ENCODE assay signal across 9 mouse cellular contexts in the genomic region with DNA sequence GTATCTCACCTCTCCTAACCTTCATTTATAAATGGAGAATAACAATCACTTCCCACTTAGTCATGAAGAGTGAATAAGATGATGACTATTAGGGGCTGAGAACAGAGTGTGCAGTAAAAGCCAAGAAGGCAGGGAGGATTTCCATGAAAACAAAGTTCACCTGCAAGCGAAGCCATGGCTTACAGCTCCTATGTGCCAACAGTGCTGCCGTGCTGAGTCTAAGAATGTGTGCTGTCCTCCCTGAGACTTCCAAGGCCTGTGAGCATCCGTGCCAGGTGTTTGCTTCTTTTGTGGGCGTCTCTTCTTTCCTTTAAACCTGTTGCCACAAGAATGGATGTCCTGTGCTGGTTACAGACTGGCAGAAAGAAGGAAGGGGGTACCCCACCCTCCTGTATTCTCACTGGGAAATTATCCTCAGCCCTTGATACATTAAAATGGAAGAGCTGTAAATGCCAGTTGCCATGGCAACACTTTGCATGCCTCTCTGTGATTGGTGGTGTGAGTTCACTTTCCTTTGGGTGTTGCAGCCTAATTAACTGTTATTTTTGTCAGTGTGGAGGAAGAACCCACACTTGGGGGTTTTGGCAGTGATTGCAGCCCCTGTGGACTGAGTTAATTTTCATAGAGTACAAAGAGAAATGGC.
DNase-seq lines count a peak whose midpoint lies in the region; ATAC-seq and TF ChIP-seq lines count a peak whose summit lies in the region.
"Had no signal": no experiment of that assay in that cellular context is flagged by ENCODE, and none has a peak within 500 bp of the region (broad histone marks: within the 10 kb centered on the region; RNA-seq: fewer than 3 reads in every experiment).

No protein-coding gene starts in this region.

- H3K36me3 ChIP-seq in forebrain, embryonic 11.5 days (ENCODE audit: control insufficient read depth, insufficient read depth, low read length) = no peaks in the 10 kb centered on the region
- H3K36me3 ChIP-seq in midbrain, embryonic 12.5 days = no peaks in the 10 kb centered on the region

- ATAC-seq in forebrain, embryonic 11.5 days (replicated peaks; ENCODE audit: low FRiP score) = peak; percentile 85
- ATAC-seq in midbrain, embryonic 12.5 days (ENCODE audit: low FRiP score, low read depth) = peak; percentile 52; the same call in 1 of the 2 replicates
- no peak for ATAC-seq in granulocyte monocyte progenitor cell, adult 5-6 weeks (replicated peaks; ENCODE audit: poor library complexity, severe bottlenecking)

- whole genome bisulfite sequencing in forebrain, embryonic 11.5 days = 60% methylated on average over 4 of the region's 4 CpGs
- 78% methylated on average over 4 of the region's 4 CpGs for WGBS in midbrain, embryonic 12.5 days
- 45% methylated on average over 4 of the region's 4 CpGs for WGBS in cerebellum, adult 2 months

- H3K9me3 ChIP-seq in forebrain, embryonic 11.5 days (ENCODE audit: control insufficient read depth, low read length) = no peaks in the 10 kb centered on the region
- H3K9me3 ChIP-seq in midbrain, embryonic 12.5 days = no peaks in the 10 kb centered on the region

- no peak overlapping the region for H3K4me3 ChIP-seq in forebrain, embryonic 11.5 days (ENCODE audit: low read depth, low read length)
- no peak overlapping the region for H3K4me3 ChIP-seq in layer of hippocampus, adult 2 months
- H3K4me3 ChIP-seq in midbrain, embryonic 12.5 days = no peak overlapping the region
- H3K4me3 ChIP-seq in cerebellum, adult 2 months (replicated peaks; ENCODE audit: insufficient read depth, low read depth, low read length) = no peak overlapping the region

- peak; percentile 81 for DNase-seq in brain, adult 2 months (ENCODE audit: low read depth, low spot score)
- DNase-seq in forebrain, embryonic 11.5 days (ENCODE audit: low spot score) = peak; percentile 67
- DNase-seq in layer of hippocampus, adult 2 months (ENCODE audit: low spot score in 2 of 2) = peak; percentile 33 to 74
- no peak for DNase-seq in urinary bladder, adult 2 months (ENCODE audit: low spot score)
- DNase-seq in thymus, postnatal 4 days = no peak
- DNase-seq in cerebellum, adult 2 months = no peak

- H3K27ac ChIP-seq in forebrain, embryonic 11.5 days (ENCODE audit: low read depth, low read length) = no peak overlapping the region
- peak overlapping the region; percentile 68 for H3K27ac ChIP-seq in layer of hippocampus, adult 2 months
- no peak overlapping the region for H3K27ac ChIP-seq in midbrain, embryonic 12.5 days (replicated peaks)
- no peak overlapping the region for H3K27ac ChIP-seq in cerebellum, adult 2 months (ENCODE audit: insufficient read depth, low read length)
- H3K27ac ChIP-seq: liver, embryonic 14.5 days had no signal

- H3K4me2 ChIP-seq in forebrain, embryonic 11.5 days (ENCODE audit: low read depth, low read length, severe bottlenecking) = no peak overlapping the region
- H3K4me2 ChIP-seq in midbrain, embryonic 12.5 days (replicated peaks) = no peak overlapping the region

- no peak for TF ChIP-seq CTCF in layer of hippocampus, adult 2 months (conservative IDR thresholded peaks at IDR 0.05)
- no peak for TF ChIP-seq CTCF in cerebellum, adult 2 months (IDR thresholded peaks at IDR 0.05; ENCODE audit: borderline replicate concordance, insufficient read depth, low read depth, low read length)

- no peak overlapping the region for H3K9ac ChIP-seq in forebrain, embryonic 11.5 days (ENCODE audit: low read length)
- no peak overlapping the region for H3K9ac ChIP-seq in midbrain, embryonic 12.5 days (replicated peaks)
- H3K9ac ChIP-seq: liver, embryonic 14.5 days had no signal

- TF ChIP-seq POLR2A in cerebellum, adult 2 months (IDR thresholded peaks at IDR 0.05; ENCODE audit: borderline replicate concordance, insufficient read depth, low read length) = no peak

- peaks cover 6% of the 10 kb centered on the region for H3K4me1 ChIP-seq in forebrain, embryonic 11.5 days (replicated peaks; ENCODE audit: control insufficient read depth, insufficient read depth, low read length)
- peaks cover 12% of the 10 kb centered on the region; the same call in 1 of the 2 replicates for H3K4me1 ChIP-seq in midbrain, embryonic 12.5 days
- no peaks in the 10 kb centered on the region for H3K4me1 ChIP-seq in cerebellum, adult 2 months (ENCODE audit: control insufficient read depth, insufficient read depth, low read length)

- no peaks in the 10 kb centered on the region for H3K27me3 ChIP-seq in forebrain, embryonic 11.5 days (ENCODE audit: control insufficient read depth, insufficient read depth, low read length)
- H3K27me3 ChIP-seq in midbrain, embryonic 12.5 days = no peaks in the 10 kb centered on the region
- H3K27me3 ChIP-seq in cerebellum, adult 2 months (ENCODE audit: control insufficient read depth, insufficient read depth, low read length) = no peaks in the 10 kb centered on the region

Comparison
In these comparisons a context has a peak if more than half of its experiments do, and no peak if none do; other contexts are left out.
1. DNase-seq: peak in brain, adult 2 months (single experiment), forebrain, embryonic 11.5 days (single experiment) and layer of hippocampus, adult 2 months (2 of 2); none in urinary bladder, adult 2 months (single experiment), thymus, postnatal 4 days (single experiment) and cerebellum, adult 2 months (0 of 2).